Mouse (Mus musculus) forebrain, embryonic 11.5 days (tissue): ENCODE measurements around the gene Gp1ba. TPM values are rescaled to one million over a fixed set of nuclear protein-coding genes. Genes with fewer than 3 reads are reported as not detected.
A peak's percentile ranks its signal among the peaks of the same experiment; 100 is the strongest.

Experiments
- ATAC-seq: fragments of 200-750 bp; cut with Nextera tagmentation; replicated peaks from 2 replicates; pipeline ENCODE4 v1.8.0; 2017; ENCODE audit warnings: moderate TSS enrichment; ENCODE audit not compliant: low FRiP score
- DNase-seq: peaks from one replicate; pipeline ENCODE4 v3.0.0-alpha.2; 2017; ENCODE audit warnings: low spot score
- H3K27ac ChIP-seq: fragments of 300-500 bp; sonication (generic); 2 replicates; pipeline ENCODE4 v1.5.1; 2014; ENCODE audit warnings: low read depth, low read length
- H3K27me3 ChIP-seq: fragments of 300-500 bp; sonication (generic); 2 replicates; pipeline ENCODE4 v1.6.1; 2014; ENCODE audit warnings: mild to moderate bottlenecking, low read length, mixed read lengths; ENCODE audit not compliant: control insufficient read depth, insufficient read depth
- H3K36me3 ChIP-seq: fragments of 300-500 bp; sonication (generic); 2 replicates; pipeline ENCODE4 v1.6.1; 2014; ENCODE audit warnings: mild to moderate bottlenecking, low read length, moderate library complexity, mixed read lengths; ENCODE audit not compliant: control insufficient read depth, insufficient read depth
- H3K4me1 ChIP-seq: fragments of 300-500 bp; sonication (generic); replicated peaks from 2 replicates; pipeline ENCODE4 v1.6.1; 2014; ENCODE audit warnings: low read length, mixed read lengths; ENCODE audit not compliant: control insufficient read depth, insufficient read depth
- H3K4me2 ChIP-seq: fragments of 300-500 bp; sonication (generic); 2 replicates; pipeline ENCODE4 v1.6.1; 2014; ENCODE audit warnings: low read depth, mild to moderate bottlenecking, low read length, moderate library complexity, mixed read lengths; ENCODE audit not compliant: severe bottlenecking
- H3K4me3 ChIP-seq: fragments of 300-500 bp; sonication (generic); 2 replicates; pipeline ENCODE4 v1.5.1; 2014; ENCODE audit warnings: low read depth, low read length
- H3K9ac ChIP-seq: fragments of 300-500 bp; sonication (generic); 2 replicates; pipeline ENCODE4 v1.6.1; 2014; ENCODE audit warnings: low read length
- H3K9me3 ChIP-seq: fragments of 300-500 bp; sonication (generic); 2 replicates; pipeline ENCODE4 v1.6.1; 2016; ENCODE audit warnings: low read length, mixed read lengths; ENCODE audit not compliant: control insufficient read depth
- WGBS: fragments of 180-500 bp; shearing (Covaris S2); extraction: QIAGEN DNeasy Blood & Tissue Kit; methylation state at CpG from one replicate; pipeline ENCODE4 v1.1.7; 2014; 5-methylcytosine and 5-hydroxymethylcytosine counted together
- polyA plus RNA-seq: library from polyadenylated mRNA; unstranded; fragments of >200 nt; fragmentation: Nextera tagmentation; extraction: Ambion mirVana; gene quantifications from 2 replicates; pipeline ENCODE4 v1.2.1, GENCODE M21; 2014

Gene Gp1ba
- polyA plus RNA-seq, 1 experiment from 2014 or later = 1.1 TPM

- Histone ChIP-seq H3K9me3 (no peaks in the 10 kb centered on the region), H3K4me3 (peak within 1 kb of the TSS; percentile 60), H3K4me2 (peak within 1 kb of the TSS; percentile 87), H3K27ac (peak within 1 kb of the TSS; percentile 86), H3K36me3 (peaks cover 24% of the 10 kb centered on the region), H3K27me3 (no peaks in the 10 kb centered on the region), H3K9ac (peak within 1 kb of the TSS; percentile 94), H3K4me1 (peaks cover 23% of the 10 kb centered on the region; the same call in 1 of the 2 replicates)
- peak; percentile 98 for DNase-seq
- ATAC-seq = peak; percentile 82
- WGBS = under 1% methylated on average over 63 of the region's 63 CpGs
These were observed 8.0 kb downstream of the Gp1ba start, which contains the start of the genes Rnf167 and Slc25a11 for GRCm38 (mm10) chr11:70646691-70647650. TSS of gene Rnf167 (plus strand) at chr11:70647235. TSS of gene Slc25a11 (minus strand) at chr11:70647479.

DNA sequence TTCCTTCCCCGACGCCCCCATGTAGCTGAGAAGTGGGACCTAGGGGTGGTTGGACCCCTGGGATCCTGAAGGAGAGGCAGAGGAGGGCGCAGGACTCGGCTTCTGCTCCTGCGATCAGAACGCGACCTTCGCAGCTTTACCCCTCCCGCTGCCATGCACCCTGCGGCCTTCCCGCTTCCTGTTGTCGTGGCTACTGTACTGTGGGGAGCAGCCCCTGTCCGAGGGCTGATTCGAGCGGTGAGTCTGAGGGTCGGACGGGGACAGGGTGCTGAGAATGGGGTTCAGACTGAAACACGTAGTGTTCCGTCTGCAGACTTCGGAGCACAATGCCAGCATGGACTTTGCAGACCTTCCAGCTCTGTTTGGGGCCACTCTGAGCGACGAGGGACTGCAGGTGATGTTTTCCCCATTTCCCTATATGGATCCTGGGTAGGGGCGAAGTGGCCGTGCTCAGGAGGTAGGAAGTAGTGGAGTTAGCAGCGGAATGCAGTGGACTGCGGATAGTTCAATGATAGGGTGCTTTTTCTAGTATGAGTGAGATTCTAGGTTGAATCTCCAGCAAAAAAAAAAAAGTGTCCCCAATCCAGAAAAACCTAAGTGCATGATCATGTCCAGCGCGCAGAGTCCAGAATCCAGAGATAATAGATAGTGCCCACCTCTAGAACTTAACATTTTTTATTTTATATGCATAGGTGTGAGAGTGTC lies 8.9 kb downstream of the Gp1ba start:
- H3K27ac ChIP-seq = peak overlapping the region; percentile 86
- H3K9ac ChIP-seq = peak overlapping the region; percentile 65
- peak overlapping the region; percentile 81 for H3K4me2 ChIP-seq
- DNase-seq (peak; percentile 73), ATAC-seq (peak; percentile 21; the same call in 1 of the 2 replicates)
- no peaks in the 10 kb centered on the region for H3K27me3 ChIP-seq
- H3K9me3 ChIP-seq = no peaks in the 10 kb centered on the region
- peaks cover 24% of the 10 kb centered on the region for H3K36me3 ChIP-seq
- H3K4me3 ChIP-seq = peak overlapping the region; percentile 60
- peaks cover 27% of the 10 kb centered on the region for H3K4me1 ChIP-seq
- 6% methylated on average over 28 of the region's 28 CpGs for WGBS

DNA sequence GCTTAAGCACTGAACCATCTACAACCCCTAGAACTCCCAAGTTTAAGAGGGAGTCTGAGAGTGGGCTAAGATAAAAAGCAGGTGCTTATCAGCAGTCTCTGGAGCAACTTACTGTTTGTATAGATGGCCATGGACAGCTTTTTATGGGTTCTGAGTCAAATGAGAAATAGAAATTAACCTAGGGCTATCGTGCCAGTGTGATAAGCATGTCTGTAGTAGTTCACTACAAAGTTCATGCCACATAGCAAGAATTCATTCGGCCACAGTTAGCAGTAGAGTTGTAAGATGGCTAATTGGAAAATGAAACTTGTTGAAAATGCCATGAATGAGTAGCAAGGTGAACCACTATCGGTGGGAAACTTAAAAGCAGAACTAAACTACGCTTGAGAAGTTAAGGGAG lies 9.6 kb downstream of the Gp1ba start:
- WGBS = 90% methylated on average over 4 of the region's 4 CpGs

GRCm38 (mm10) chr11:70649185-70649734 lies 10.3 kb downstream of the Gp1ba start:
- Histone ChIP-seq H3K4me1 (peaks cover 29% of the 10 kb centered on the region), H3K4me3 (no peak overlapping the region), H3K4me2 (no peak overlapping the region), H3K9me3 (no peaks in the 10 kb centered on the region), H3K36me3 (peaks cover 24% of the 10 kb centered on the region), H3K9ac (no peak overlapping the region), H3K27me3 (no peaks in the 10 kb centered on the region), H3K27ac (no peak overlapping the region)
- ATAC-seq (no peak), DNase-seq (no peak)
- 85% methylated on average over 8 of the region's 8 CpGs for WGBS

More for the DNA sequence above, 9.6 kb downstream of the Gp1ba start:
- Histone ChIP-seq H3K27me3 (no peaks in the 10 kb centered on the region), H3K9ac (no peak overlapping the region; the same call in 1 of the 2 replicates), H3K36me3 (peaks cover 24% of the 10 kb centered on the region), H3K27ac (no peak overlapping the region), H3K4me3 (peak overlapping the region; percentile 60; the same call in 1 of the 2 replicates), H3K4me1 (peaks cover 29% of the 10 kb centered on the region), H3K4me2 (peak overlapping the region; percentile 81; the same call in 1 of the 2 replicates), H3K9me3 (no peaks in the 10 kb centered on the region)
- ATAC-seq (no peak), DNase-seq (no peak)

DNA sequence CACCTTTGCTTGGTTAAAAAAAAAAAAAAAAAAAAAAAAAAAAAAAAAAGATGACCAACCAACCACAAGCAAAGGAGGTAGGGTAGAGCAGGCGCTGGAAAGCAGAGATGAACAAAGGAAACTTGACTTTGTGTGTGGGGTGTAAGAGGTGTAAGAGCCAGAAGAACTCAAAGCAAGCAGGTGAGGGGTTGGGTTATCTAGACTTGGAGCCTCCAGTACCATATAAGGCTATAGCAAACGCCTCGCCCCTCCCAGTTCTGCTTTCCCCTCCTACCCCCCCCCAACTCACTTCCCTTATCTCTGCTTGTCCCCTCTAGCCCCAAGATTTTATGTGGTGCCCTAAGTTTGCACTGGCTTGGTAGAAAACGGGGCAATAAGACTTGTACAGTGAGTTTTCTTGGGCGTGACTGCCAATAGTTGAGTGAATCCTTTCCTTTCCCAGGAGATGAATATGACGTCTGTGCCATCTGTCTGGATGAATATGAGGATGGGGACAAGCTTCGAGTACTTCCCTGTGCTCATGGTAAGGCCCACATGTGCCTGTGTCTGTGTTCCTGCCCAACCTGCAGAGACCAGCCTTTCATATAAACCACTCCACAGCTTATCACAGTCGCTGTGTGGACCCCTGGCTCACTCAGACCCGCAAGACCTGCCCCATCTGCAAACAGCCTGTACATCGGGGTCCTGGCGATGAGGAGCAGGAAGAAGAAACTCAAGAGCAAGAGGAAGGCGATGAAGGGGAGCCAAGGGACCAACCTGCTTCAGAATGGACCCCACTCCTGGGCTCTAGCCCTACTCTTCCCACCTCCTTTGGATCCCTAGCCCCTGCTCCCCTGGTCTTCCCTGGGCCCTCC lies 11.6 kb downstream of the Gp1ba start:
- no peak overlapping the region for H3K4me2 ChIP-seq
- peaks cover 21% of the 10 kb centered on the region for H3K36me3 ChIP-seq
- H3K27ac ChIP-seq = no peak overlapping the region
- H3K9me3 ChIP-seq = no peaks in the 10 kb centered on the region
- H3K27me3 ChIP-seq = no peaks in the 10 kb centered on the region
- no peak overlapping the region for H3K9ac ChIP-seq
- WGBS = 86% methylated on average over 11 of the region's 12 CpGs
- DNase-seq (peak; percentile 46), ATAC-seq (no peak)
- H3K4me3 ChIP-seq = no peak overlapping the region
- peaks cover 29% of the 10 kb centered on the region for H3K4me1 ChIP-seq

DNA sequence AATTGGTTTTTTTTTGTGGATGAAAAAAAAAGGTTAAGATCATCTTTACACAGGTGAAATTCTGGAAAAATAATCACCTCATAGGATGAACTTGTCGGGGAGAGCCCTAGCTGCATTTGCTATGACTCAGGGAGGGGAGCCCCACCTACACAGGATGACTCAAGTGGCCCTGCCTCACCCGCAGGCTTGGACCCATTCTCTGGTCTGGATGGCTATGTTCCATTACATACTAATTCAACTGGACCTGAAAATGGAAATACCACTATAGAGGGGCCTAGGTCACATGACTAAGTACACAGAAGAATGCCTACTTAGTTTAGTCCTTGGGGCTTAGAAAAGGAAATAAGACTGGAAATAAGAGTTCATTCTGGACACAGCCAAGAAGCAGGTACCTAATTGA lies 12.5 kb downstream of the Gp1ba start:
- no peak overlapping the region for H3K4me2 ChIP-seq
- H3K4me3 ChIP-seq = no peak overlapping the region
- no peak for DNase-seq
- H3K27me3 ChIP-seq = no peaks in the 10 kb centered on the region
- no peak overlapping the region for H3K9ac ChIP-seq
- H3K36me3 ChIP-seq = peaks cover 21% of the 10 kb centered on the region
- 82% methylated on average over 2 of the region's 2 CpGs for WGBS
- H3K27ac ChIP-seq = no peak overlapping the region
- peaks cover 29% of the 10 kb centered on the region for H3K4me1 ChIP-seq
- ATAC-seq = no peak
- H3K9me3 ChIP-seq = no peaks in the 10 kb centered on the region

GRCm38 (mm10) chr11:70652029-70652883 lies 13.3 kb downstream of the Gp1ba start:
- Histone ChIP-seq H3K4me1 (peaks cover 36% of the 10 kb centered on the region), H3K9me3 (no peaks in the 10 kb centered on the region), H3K27me3 (no peaks in the 10 kb centered on the region), H3K4me3 (peak overlapping the region; percentile 99), H3K9ac (peak overlapping the region; percentile 98), H3K4me2 (peak overlapping the region; percentile 97), H3K27ac (no peak overlapping the region), H3K36me3 (peaks cover 21% of the 10 kb centered on the region)
- peak; percentile 50 for DNase-seq
- no peak for ATAC-seq
- WGBS = 76% methylated on average over 12 of the region's 12 CpGs
